Mouse (Mus musculus) layer of hippocampus, adult 6 months (tissue): ENCODE data around the gene Gpr83. TPM values are rescaled to one million over a fixed set of nuclear protein-coding genes. Genes with fewer than 3 reads are reported as not detected.

Source experiments
- long read RNA-seq, 2 experiments: library from polyadenylated mRNA; unstranded; transcript quantifications; one replicate each; pipeline ENCODE4 v2.0.0; 2019 to 2020
- polyA plus RNA-seq: library from polyadenylated mRNA; unstranded; fragments of <200 nt; fragmentation: Nextera tagmentation; gene quantifications from 2 replicates; pipeline ENCODE4 v1.2.3, GENCODE M21; 2021

Gene Gpr83
- polyA plus RNA-seq, result 10.3 and 12.3 TPM in 2 replicates
- long read RNA-seq, experiment 1, transcript Gpr83-202 (3 exons, 2,937 nt), result minor isoform, 8 of 38 reads
- long read RNA-seq, experiment 1, transcript Gpr83-201 (4 exons, 3,586 nt), result major isoform, 24 of 38 reads
- long read RNA-seq, experiment 1, partial matches to known transcripts, result 2 of 38 reads
- long read RNA-seq, experiment 1, other reads (novel, unspliced or antisense), result 4 of 38 reads
- long read RNA-seq, experiment 2, transcript Gpr83-202 (3 exons, 2,937 nt), result minor isoform, 15 of 104 reads
- long read RNA-seq, experiment 2, transcript Gpr83-201 (4 exons, 3,586 nt), result major isoform, 79 of 104 reads
- long read RNA-seq, experiment 2, partial matches to known transcripts, result 1 of 104 reads
- long read RNA-seq, experiment 2, other reads (novel, unspliced or antisense), result 9 of 104 reads

GRCm38 (mm10) chr9:14859868-14860639, at the start of gene Gpr83:
Gene Gpr83 (plus strand): TSS chr9:14860210.

GRCm38 (mm10) chr9:14903581-14904378, 43.8 kb downstream of the Gpr83 start, which contains the start of gene Izumo1r:
Gene Izumo1r (minus strand): TSS chr9:14903949.

Other genes with a start within 250 kb of the Gpr83 start
- gene Amotl1, start 215.2 kb upstream of the Gpr83 start, polyA plus RNA-seq, result 1.3 and 1.9 TPM in 2 replicates
- gene Piwil4, start 119.5 kb upstream of the Gpr83 start, polyA plus RNA-seq, result 0.06 TPM in 1 of 2 replicates, not detected in the other
- 0.14 and 0.16 TPM in 2 replicates for gene Fut4, start 107.8 kb upstream of the Gpr83 start, polyA plus RNA-seq
- 7.3 and 10.0 TPM in 2 replicates for gene 1700012B09Rik, start 89.2 kb upstream of the Gpr83 start, polyA plus RNA-seq
- gene Mre11a, start 75.6 kb upstream of the Gpr83 start, polyA plus RNA-seq, result 3.6 and 5.1 TPM in 2 replicates
- gene Ankrd49, start 75.4 kb upstream of the Gpr83 start, polyA plus RNA-seq, result 9.6 and 9.8 TPM in 2 replicates
- gene Izumo1r, start 43.7 kb downstream of the Gpr83 start, polyA plus RNA-seq, result not detected in 2 replicates
- 30.9 and 36.3 TPM in 2 replicates for gene Panx1, start 185.3 kb downstream of the Gpr83 start, polyA plus RNA-seq